Mouse (Mus musculus) mouse embryonic stem cell (cell line): ENCODE data around the gene Rbmxl1.
"Not testable (repeated sequence)": the region's sequence is repeated elsewhere in the genome, so short reads cannot be mapped to it uniquely, and the experiment has no call there.

ENCODE experiments used
- in situ Hi-C, 2 experiments: fragments of 300-500 bp; cut with MboI; formaldehyde crosslinking; loops; 1 replicate in 1 of 2; 3 replicates in 1 of 2; pipeline ENCODE4 v1.14.3; 2019 to 2020; ENCODE audit warnings: low sequenced_read_pairs in 2 of 2, low pct_unique_long_range_greater_than_20kb in 1 of 2, mixed read lengths in 1 of 2; ENCODE audit not compliant: unreplicated experiment in 1 of 2

Gene Rbmxl1

DNA sequence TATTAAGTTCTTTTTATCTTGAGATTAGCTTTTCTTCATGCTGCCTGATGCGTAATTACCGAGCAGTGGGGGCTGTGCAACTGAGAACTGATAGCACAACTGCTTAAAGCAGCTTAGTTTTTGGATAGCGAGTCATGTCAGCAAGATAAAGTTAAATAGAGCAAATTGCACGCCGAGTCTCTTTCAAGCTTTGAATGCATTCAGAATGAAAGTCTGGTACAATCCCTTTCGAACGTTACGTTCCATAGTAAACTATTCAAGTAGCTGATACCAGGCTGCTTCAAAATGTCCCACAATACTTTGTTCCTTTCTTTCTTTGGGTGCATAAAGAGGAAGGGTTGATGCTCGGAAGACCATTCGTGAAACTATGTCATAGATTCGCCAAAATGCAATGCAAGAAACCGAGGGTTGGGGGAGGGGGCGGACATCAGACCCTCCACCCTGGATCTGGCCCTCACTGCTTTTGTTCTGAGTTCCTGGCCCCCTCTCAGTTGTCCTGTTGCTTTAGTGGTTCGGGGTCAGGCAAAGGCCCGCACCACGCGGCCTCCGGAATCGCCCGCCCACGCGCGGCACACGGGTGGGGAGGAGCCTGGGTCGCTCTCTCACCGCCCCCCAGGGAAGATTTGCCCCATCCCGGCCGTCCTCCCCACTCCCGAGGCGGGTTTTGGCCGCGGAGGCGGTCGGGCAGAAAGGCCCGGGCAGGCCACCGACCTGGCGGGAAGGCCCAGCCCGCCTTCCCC, 549 bp downstream of the Rbmxl1 start:
- in situ Hi-C loops, result no loop called here

DNA sequence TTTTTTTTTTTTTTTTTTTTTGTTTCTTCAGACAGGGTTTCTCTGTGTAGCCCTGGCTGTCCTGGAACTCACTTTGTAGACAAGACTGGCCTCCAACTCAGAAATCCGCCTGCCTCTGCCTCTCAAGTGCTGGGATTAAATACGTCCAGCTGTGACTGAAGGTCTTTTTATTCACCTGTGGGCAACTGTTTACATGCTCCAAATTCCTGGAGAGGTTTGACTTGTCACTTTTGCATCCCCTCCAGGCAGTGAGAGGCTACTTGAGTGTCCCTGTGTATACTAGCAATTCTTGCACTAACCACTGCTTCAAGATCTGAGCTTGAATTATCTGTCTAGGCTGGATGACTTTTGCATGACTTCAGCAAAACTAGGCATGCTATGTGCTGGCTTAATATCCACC, 6.0 kb downstream of the Rbmxl1 start:
- in situ Hi-C loops, result no loop called here

DNA sequence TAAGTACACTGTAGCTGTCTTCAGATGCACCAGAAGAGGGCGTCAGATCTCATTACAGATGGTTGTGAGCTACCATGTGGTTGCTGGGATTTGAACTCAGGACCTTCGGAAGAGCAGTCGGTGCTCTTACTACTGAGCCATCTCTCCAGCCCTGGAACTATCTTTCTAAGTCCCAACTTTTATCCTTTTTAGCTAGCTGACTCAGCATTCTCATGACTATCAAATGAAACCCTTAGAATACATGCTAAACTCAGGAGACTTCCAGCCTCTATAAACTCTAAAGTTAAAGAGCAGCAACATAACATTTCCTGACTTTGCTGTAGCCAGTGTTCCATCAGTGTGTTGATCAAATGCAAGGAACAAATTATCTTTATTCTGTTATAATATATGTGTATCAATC, 12.4 kb downstream of the Rbmxl1 start:
- in situ Hi-C loops, result not testable (repeated sequence)

DNA sequence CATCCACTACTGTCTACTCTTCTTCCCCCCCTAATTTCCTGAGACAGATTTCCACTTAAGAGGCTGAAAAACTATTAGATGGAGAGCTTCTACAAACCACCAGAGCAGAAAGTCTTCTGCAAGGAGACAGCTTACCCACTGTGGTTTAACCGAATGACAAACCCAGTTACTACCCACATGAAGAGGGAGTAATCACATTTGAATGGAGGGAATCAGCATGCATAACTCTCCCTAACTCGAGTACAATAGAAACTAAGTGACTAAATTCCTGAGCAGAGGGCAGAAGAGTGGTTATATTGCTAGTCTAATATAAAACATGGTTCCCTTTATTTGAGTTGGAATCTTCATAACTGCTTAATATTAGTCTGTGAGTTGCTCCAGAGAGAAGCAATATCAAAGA, 15.7 kb downstream of the Rbmxl1 start:
- in situ Hi-C loops, result no loop called here

DNA sequence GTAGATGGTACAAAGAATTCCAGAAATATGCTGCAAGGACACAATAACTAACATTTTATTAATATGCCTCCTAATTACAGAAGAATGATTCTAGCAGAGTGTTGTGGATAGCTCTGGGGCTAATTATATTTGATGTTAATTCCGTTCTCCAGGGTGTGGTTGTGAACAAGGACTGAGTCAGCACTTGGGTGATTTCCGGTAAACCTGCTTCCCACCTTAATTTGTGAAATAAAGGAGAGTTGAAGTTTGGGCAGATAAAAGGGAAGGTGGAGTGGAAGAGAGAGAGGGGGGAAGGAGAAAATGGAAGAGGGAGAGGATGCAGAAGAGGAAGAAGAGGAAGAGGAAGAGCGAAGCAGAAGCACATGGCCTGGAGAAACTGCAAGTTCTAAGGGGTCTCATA, 19.0 kb downstream of the Rbmxl1 start:
- in situ Hi-C loops, result no loop called here

DNA sequence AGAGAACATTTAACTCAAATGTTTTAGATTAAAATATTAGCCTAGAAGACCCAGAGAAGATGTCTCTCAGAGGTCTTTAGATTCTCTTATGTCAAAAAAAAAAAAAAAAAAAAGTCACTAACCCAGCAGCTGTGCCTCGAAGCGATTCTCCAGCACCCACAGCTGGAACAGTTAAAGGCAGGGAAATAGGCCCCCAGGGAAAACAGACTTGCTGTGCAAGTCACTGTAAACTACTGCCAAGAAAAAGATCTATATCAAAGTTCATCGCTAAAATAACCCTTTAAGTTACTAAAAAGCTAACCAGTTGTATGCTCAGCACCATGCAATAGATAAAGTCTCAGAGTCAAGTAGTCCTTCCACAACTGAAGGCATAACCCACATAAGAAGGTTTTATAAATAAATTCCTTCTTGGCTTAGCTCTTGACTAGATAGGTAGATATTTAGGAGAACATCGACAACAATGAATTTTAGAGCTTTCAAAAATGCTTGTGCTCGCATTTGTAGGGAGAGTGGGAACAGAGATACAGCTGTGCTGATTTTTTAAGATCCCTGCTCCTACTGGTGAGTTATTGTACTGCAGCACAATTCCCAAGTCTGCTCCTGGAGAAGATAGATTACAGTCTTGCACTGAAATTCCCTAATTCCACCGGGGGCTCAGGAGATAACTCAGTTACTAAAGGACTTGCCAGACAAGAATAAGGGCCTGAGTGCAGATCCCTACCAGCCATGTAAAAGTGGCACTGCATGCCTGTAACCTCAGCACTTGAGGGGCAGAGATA, 31.5 kb downstream of the Rbmxl1 start:
- in situ Hi-C loops, result loop anchor here in 1 of 2 experiments (10.0 kb wide), 1 partner anchor 268 kb away; no protein-coding TSS in a partner anchor

DNA sequence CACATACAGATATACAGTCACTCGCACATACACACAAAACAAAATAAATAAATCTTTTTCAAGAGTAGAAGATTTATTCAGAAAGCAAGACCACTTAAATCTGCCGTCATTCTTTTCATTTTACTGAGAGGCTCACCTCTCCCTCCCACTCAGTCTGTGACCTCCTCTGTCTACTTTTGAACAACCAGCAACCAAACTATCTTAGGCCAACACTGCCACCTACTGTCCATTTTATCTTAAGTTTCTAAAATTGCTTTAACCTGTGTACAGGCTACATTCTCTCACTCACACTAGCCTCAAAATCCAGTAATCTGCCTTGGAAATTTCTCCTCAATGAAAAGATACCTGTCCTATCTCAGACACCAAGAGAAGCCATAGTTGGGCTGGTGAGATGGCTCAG, 40.8 kb downstream of the Rbmxl1 start:
- in situ Hi-C loops, result loop anchor here (5.0 to 25.0 kb wide), 2 partner anchors 226 to 406 kb away; no protein-coding TSS in a partner anchor

DNA sequence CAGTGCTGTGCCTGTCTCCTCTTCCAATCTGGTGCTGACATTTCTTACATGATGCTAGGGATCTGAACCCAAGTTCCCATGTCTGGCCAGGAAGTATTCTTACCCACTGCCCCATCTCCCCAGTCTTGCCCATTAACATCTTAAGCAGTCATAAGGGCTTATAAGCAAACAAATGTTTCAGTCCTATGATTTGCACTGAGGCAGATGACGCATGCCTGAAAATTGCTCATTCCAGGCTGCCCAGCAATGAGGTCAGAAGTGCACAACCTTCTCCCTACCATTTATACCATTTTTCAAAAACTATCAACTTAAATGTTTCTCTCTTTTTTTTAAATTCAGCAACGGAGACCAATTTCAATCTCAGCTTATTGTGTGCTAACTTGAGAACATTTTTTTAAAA, 44.8 kb downstream of the Rbmxl1 start:
- in situ Hi-C loops, result loop anchor here in 1 of 2 experiments (25.0 kb wide), 1 partner anchor 402 kb away; no protein-coding TSS in a partner anchor

DNA sequence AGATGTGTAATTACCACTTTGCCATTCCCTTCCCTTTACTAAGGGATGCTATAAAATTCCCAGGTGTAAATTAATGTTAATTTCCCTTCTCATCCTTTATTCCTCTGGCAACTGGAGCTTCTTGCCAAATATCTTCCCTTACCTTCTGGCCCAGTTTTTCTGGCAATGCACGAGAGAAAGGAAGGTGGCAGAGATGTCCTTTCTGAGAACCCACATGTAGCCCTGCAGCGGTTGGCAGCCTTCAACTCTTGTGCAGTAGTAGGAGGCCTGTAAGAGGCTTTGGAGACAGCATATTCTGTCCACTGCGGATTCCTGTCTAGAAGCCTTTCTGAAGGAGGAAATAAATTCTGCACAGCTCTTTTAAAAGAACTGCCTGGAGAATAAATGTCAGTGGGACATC, 52.3 kb downstream of the Rbmxl1 start:
- in situ Hi-C loops, result loop anchor here (10.0 to 25.0 kb wide), 2 partner anchors 394 to 402 kb away; no protein-coding TSS in a partner anchor
